1 mouse cellular context compared by ENCODE assay signal in the genomic region with DNA sequence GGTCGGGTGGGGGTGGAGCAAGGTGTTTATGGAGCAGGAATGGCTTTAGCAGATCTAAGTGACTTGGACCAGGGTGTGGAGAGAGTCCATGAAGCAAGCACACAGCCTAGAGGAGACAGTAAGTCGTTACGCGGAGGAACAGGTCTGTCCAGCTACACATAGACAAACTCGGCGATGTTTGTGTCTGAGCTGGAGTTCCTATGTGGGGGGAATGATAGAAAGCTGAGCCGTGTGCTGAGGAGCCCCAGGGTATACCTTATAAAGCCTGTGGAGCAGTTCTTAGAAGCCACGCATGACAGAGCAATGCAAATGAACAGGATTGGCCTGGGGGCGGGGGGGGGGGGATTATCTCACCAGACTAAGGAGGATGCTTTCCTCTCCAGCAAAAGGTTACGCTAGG.
TF ChIP-seq lines count a peak whose summit lies in the region.

No protein-coding gene starts in this region.

TF ChIP-seq in CH12.LX, 34 proteins besides CTCF, POLR2A, EP300 and RAD21:
- TF ChIP-seq BHLHE40 (IDR thresholded peaks at IDR 0.05; ENCODE audit: low read depth, low read length) (peak; percentile 33; the same call in 1 of the 2 replicates), USF2 (conservative IDR thresholded peaks at IDR 0.05; ENCODE audit: low read depth, low read length) (no peak)
TF ChIP-seq in CH12.LX: peak in this region for 1.
